Mouse (Mus musculus) cerebellum, adult 11-12 months (tissue): Measurements from ENCODE around the gene Plppr5.

Experiments
- DNase-seq: peaks from one replicate; pipeline ENCODE4 v3.0.0; 2022

Gene Plppr5

GRCm38 (mm10) chr3:117708788-117709187 is 134.2 kb downstream of the Plppr5 start:
- DNase-seq = no peak

- DNase-seq = no peak
Measured at GRCm38 (mm10) chr3:117716534-117717280, 142.1 kb downstream of the Plppr5 start.

- no peak for DNase-seq
Measured at GRCm38 (mm10) chr3:117723390-117723789, 148.8 kb downstream of the Plppr5 start.

GRCm38 (mm10) chr3:117724521-117724920 is 149.9 kb downstream of the Plppr5 start:
- no peak for DNase-seq

- no peak for DNase-seq
Measured at GRCm38 (mm10) chr3:117725501-117725900, 150.9 kb downstream of the Plppr5 start.

GRCm38 (mm10) chr3:117728136-117728535 is 153.5 kb downstream of the Plppr5 start:
- no peak for DNase-seq

GRCm38 (mm10) chr3:117729121-117730072 is 154.8 kb downstream of the Plppr5 start:
- DNase-seq = no peak

GRCm38 (mm10) chr3:117731545-117731944 is 156.9 kb downstream of the Plppr5 start:
- DNase-seq = no peak

- DNase-seq = no peak
Measured at GRCm38 (mm10) chr3:117732661-117733060, 158.0 kb downstream of the Plppr5 start.
